Mouse (Mus musculus) kidney, postnatal 25 days (tissue): ENCODE results near the gene Mief2.

Experiments used
- DNase-seq, 2 experiments: peaks; one replicate each; pipeline ENCODE4 v3.0.0; 2021; ENCODE audit warnings: mixed read lengths in 2 of 2

Gene Mief2

GRCm38 (mm10) chr11:60728260-60728761 is at the start of gene Mief2:
Gene Mief2, plus strand, starts transcription at chr11:60728398.
- DNase-seq, result peak; percentile 96 to 99

- DNase-seq, result peak in 1 of 2 experiments; percentile 1
Measured at GRCm38 (mm10) chr11:60696165-60696564, 32.0 kb upstream of the Mief2 start.

GRCm38 (mm10) chr11:60697561-60697960 is 30.6 kb upstream of the Mief2 start:
- DNase-seq, result no peak

- peak; percentile 88 to 89 for DNase-seq
Measured at GRCm38 (mm10) chr11:60698806-60699523, 29.2 kb upstream of the Mief2 start.

GRCm38 (mm10) chr11:60699524-60700075 is 28.6 kb upstream of the Mief2 start, which contains the start of gene Llgl1:
Gene Llgl1, plus strand, starts transcription at chr11:60699723.
- peak; percentile 87 to 93 for DNase-seq

- DNase-seq, result no peak
Measured at GRCm38 (mm10) chr11:60700320-60701185, 27.6 kb upstream of the Mief2 start.

- peak in 1 of 2 experiments; percentile 45 for DNase-seq
Measured at GRCm38 (mm10) chr11:60701611-60702010, 26.6 kb upstream of the Mief2 start.

- DNase-seq, result peak; percentile 69 to 78
Measured at GRCm38 (mm10) chr11:60703131-60703530, 25.1 kb upstream of the Mief2 start.

GRCm38 (mm10) chr11:60704023-60704880 is 23.9 kb upstream of the Mief2 start:
- peak; percentile 1 to 26 for DNase-seq

GRCm38 (mm10) chr11:60705255-60705654 is 22.9 kb upstream of the Mief2 start:
- DNase-seq, result peak in 1 of 2 experiments; percentile 1

- peak in 1 of 2 experiments; percentile 31 for DNase-seq
Measured at GRCm38 (mm10) chr11:60706076-60706475, 22.1 kb upstream of the Mief2 start.

GRCm38 (mm10) chr11:60706696-60707480 is 21.3 kb upstream of the Mief2 start:
- peak in 1 of 2 experiments; percentile 44 for DNase-seq

- peak; percentile 89 to 94 for DNase-seq
Measured at GRCm38 (mm10) chr11:60707672-60708071, 20.5 kb upstream of the Mief2 start.

GRCm38 (mm10) chr11:60708631-60709030 is 19.6 kb upstream of the Mief2 start:
- no peak for DNase-seq

GRCm38 (mm10) chr11:60709481-60710465 is 18.4 kb upstream of the Mief2 start:
- no peak for DNase-seq

- no peak for DNase-seq
Measured at GRCm38 (mm10) chr11:60711218-60711617, 17.0 kb upstream of the Mief2 start.

- no peak for DNase-seq
Measured at GRCm38 (mm10) chr11:60712040-60712439, 16.2 kb upstream of the Mief2 start.

GRCm38 (mm10) chr11:60712639-60713255 is 15.5 kb upstream of the Mief2 start:
- DNase-seq, result no peak

GRCm38 (mm10) chr11:60715833-60716232 is 12.4 kb upstream of the Mief2 start:
- no peak for DNase-seq
